Mouse (Mus musculus) monocyte, adult 59 days (primary cell): ENCODE results near the gene Fbxo8. TPM values are rescaled to one million over a fixed set of nuclear protein-coding genes. Genes with fewer than 3 reads are reported as not detected.

Experiments
- total RNA-seq, 2 experiments: library from RNA; stranded (reverse); gene quantifications; one replicate each; pipeline ENCODE4 v1.2.4; 2023

The Fbxo8 gene
- 10 to 100 TPM; 21.5 to 28.5 TPM for total RNA-seq

DNA sequence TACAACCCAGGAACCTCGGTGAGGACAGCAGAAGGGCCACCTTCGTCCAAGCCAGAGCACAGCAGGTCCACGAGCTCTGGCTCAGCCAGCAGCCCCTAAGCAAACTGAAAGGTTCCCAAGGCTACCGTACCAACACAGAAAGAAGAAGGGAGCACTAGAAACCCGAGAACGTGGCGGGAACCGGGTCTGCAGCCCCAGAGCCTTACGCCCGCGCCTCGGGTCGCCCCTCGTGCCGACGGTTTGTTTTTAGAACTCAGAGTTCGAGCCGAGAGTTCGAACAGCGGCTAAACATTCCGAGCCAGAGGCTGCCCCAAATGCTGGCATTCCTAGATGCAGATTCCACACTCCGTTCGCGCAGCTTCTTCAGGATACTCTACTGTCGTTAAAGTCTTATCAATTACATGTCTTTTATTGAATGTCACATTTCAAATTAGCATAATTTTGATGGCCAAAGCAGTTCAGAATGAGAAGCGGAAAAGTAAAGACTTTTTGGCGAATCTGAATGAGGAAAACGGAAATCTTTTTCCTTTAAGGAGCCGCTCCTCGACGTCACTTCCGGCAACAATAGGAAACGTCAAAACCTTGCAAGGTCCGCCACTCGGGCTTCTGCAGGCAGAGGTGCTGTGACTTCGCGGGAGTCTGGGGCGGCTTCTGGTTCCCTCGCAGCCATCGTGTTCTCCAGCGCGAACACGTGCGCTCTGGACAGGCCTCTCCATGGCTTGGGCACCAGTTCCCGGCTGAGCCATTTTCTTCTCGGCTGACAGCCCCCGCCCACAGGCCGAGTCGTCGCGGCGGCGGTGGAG is at the start of gene Fbxo8, which contains the start of gene Cep44:
TSS of gene Fbxo8 (plus strand) at position 533 of the 803 bp plus-strand sequence.
TSS of gene Cep44 (minus strand) at position 490 of the 803 bp plus-strand sequence.

Other genes starting within 250 kb of the Fbxo8 start
- gene Cep44, start within 50 bp of the Fbxo8 start, total RNA-seq: 10 to 100 TPM; 25.9 to 26.0 TPM